Mouse (Mus musculus) lung, postnatal 36 days (tissue): ENCODE data around the gene Zfp654.
A peak's percentile ranks its signal among the peaks of the same experiment; 100 is the strongest.
"Not testable (repeated sequence)": the region's sequence is repeated elsewhere in the genome, so short reads cannot be mapped to it uniquely, and the experiment has no call there.

Experiments used
- DNase-seq: peaks from one replicate; pipeline ENCODE4 v3.0.0; 2022; ENCODE audit warnings: mixed read lengths

Gene Zfp654

GRCm38 (mm10) chr16:64851563-64852362, at the start of gene Zfp654, which contains the start of gene Cggbp1:
Gene Zfp654 (minus strand): TSS chr16:64851652.
Gene Cggbp1 (plus strand): TSS chr16:64851996.
- DNase-seq = peak; percentile 100

DNA sequence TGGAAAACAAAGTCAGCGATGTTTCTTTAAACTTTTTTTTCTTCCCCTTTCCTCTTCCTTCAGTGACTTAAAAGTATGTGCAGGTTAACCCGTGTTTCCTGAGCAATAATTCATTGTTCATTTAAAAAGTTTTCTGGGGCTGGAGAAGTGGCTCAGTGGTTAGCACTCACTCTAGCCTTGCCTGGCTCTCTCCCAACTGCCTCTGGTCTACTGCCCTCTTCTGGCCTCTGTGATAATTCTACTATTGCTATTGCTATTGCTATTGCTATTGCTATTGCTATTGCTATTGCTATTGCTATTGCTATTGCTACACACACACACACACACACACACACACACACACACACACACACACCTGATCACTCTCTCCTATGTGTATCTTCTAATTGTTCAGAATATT, 47.6 kb upstream of the Zfp654 start:
- DNase-seq = peak; percentile 63

GRCm38 (mm10) chr16:64889496-64889895, 38.0 kb upstream of the Zfp654 start:
- no peak for DNase-seq

DNA sequence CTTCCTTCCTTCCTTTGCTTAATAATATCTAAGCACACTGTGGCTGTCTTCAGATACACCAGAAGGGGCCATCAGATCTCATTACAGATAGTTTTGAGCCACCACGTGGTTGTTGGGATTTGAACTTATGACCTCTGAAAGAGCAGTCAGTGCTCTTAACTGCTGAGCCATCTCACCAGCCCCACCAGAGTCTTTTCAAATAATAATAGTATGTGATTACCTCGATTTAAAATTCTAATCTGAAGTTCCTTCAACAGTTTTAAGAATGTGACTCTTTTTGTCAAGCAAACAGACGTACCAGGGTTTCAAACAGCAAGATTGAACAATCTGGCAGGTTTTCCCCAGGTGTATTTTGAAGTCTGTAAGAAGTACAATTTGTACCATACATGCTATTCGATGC, 34.1 kb upstream of the Zfp654 start:
- DNase-seq = no peak

GRCm38 (mm10) chr16:64885142-64885541, 33.7 kb upstream of the Zfp654 start:
- DNase-seq = no peak

- no peak for DNase-seq
Observed at GRCm38 (mm10) chr16:64884420-64884838, 33.0 kb upstream of the Zfp654 start.

DNA sequence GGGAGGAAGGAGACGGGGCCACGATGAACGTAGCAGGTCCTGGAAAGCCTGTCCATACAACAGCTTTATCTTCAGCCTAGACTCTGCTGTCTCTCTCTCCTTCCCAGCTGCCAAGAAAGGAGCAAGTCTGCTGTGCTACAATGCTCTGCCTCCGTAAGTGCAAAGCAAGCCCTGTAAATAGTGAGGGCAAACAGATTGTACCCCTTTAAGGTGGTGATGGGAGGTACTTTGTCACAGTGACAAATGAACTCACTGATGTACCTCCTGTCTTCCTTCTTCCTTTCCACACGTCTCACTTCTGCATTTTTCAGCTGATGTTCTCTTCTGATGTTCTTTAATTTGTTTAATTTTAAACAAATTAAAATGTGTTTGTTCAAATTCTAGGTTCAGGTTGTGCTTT, 32.4 kb upstream of the Zfp654 start:
- no peak for DNase-seq

- DNase-seq = no peak
Observed at GRCm38 (mm10) chr16:64881442-64881841, 30.0 kb upstream of the Zfp654 start.

DNA sequence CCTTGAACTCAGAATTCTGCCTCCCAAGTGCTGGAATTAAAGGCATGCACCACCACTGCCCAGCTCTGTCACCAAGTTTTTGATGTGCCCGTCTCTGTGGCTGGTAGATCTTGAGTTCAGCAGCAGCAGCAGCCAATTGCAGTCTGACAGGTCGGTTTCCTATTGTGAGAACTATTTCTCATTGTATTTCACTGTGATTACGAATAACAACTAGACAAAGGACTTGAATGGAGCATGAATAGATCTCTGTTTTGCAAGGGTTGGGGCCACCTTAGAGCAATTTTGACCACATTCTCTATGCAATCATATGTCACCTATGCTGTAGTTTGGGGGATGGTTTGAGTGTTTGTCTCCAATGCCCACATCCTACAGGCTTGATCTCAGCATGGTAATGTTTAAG, 29.5 kb upstream of the Zfp654 start:
- DNase-seq = no peak

DNA sequence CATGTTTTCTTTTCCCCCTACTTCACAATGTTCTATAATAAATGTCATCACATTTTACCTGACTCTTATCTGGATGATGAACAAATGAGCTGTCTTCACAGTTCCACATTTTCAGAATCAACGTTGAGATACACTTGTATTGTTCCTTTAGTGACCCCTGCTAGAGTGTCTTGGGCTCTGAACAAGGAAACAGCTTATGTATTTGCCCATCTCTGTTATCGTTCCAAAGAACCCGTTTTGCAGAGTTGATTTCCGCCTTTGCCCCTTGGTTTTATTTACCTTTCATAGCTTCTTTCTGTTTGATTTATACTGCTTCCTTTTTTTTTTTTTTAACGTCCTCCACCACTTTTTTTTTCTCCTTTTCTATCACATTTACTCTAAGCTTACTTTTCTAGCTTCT, 28.3 kb upstream of the Zfp654 start:
- DNase-seq = no peak

DNA sequence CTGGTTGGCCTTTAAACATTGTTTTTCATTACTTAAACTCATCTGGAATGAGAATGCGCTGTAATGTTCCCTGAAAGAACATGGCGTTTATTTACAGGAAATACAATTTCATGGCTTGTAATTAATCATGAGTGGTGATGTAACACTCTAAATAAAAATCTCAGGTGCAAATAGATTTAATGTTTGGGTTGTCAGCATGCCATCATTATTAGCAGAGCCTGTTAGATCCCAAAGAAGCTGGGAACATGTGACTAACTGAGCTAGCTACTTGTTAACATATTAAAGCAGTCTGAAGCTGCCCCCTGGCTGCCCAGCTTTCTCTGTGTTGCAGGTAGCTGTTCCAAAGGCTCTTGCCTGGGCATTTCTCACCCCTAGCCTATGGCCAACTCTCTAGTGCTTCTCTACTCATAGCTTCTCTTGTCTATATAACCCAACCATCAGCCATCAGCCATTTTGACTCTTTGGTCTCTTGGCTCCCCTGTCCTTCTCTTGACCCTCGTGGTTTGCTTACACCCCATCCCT, 27.2 kb upstream of the Zfp654 start:
- DNase-seq = peak; percentile 42

GRCm38 (mm10) chr16:64877314-64877713, 25.9 kb upstream of the Zfp654 start:
- peak; percentile 54 for DNase-seq

GRCm38 (mm10) chr16:64876631-64877265, 25.3 kb upstream of the Zfp654 start:
- no peak for DNase-seq

DNA sequence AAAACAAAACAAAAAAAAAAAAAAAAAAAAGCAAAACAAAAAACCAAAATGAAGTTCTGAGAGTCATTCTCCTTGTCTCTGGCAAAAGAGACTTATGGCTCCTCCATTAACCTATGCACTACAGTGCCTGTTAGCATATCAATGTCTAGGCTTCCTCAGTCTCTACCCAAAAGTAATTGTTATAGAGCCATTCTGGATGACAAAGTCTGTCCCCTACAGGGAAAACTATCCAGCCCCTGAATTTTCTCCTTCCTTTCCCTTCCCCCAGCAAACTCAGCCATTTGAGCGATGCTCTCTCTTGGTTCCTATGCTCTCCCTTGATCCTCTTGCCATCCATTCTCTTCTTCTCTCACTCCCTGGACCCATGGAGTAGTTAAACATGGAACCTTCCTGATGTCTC, 24.4 kb upstream of the Zfp654 start:
- DNase-seq = no peak

GRCm38 (mm10) chr16:64875384-64875783, 23.9 kb upstream of the Zfp654 start:
- DNase-seq = no peak

- DNase-seq = peak; percentile 82
Observed at GRCm38 (mm10) chr16:64873416-64874305, 22.2 kb upstream of the Zfp654 start.

DNA sequence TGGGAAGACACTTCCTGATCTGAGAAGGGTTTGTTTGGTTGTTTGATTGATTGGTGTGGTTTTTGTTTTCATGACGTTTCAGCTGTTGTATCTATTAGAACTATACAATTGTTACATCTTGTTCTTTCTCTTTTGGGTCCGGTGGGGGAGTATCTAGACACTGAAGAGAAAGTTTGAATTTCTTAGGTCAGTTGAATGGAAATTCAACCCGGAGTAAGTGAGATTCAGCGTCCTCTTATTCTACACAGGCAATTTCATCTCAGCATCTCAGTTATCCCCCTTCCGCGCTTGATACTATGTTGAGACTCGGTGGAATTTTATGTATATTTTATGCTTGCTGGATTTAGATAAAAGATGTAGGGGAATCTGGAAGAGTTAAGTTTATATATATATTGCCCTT, 21.4 kb upstream of the Zfp654 start:
- no peak for DNase-seq

GRCm38 (mm10) chr16:64872296-64872695, 20.8 kb upstream of the Zfp654 start:
- peak; percentile 58 for DNase-seq

DNA sequence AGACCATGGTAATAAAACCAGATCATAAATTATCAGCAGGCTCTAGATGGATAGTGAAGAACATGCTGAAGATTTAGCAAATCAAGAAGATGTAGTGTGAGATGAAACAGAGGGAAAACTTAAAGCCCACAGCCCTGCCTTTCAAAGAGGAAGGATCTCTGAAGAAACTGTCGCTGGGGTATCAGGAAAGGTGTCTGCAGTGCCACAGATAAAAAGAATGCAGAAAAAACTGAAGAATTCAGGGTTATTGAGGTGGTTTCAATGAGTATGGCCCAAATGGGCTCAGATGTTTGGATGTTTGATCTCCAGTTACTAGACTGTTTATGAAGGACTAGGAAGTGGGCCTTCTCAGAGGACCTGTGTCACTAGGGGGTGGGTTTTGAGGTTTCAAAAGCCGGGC, 18.2 kb upstream of the Zfp654 start:
- no peak for DNase-seq

DNA sequence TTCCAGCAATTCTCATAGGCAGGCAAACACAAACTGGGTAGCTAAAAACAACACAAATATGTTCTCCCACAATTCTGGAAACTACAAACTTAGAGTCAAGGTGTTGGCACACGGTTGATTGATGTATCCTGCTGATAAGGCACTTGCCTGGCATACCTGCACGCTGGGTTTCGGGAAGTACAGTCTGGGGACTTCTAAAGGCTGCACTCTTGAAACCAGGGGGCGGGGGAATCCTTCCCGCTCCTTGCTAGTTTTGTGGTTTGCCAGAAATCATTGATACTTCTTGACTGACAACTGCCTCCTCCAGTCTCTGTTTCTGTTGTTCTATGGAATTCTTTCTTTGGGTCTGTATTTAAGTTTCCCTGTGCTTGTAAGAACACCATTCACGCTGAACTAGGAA, 17.2 kb upstream of the Zfp654 start:
- DNase-seq = no peak

GRCm38 (mm10) chr16:64865841-64866240, 14.4 kb upstream of the Zfp654 start:
- DNase-seq = not testable (repeated sequence)

DNA sequence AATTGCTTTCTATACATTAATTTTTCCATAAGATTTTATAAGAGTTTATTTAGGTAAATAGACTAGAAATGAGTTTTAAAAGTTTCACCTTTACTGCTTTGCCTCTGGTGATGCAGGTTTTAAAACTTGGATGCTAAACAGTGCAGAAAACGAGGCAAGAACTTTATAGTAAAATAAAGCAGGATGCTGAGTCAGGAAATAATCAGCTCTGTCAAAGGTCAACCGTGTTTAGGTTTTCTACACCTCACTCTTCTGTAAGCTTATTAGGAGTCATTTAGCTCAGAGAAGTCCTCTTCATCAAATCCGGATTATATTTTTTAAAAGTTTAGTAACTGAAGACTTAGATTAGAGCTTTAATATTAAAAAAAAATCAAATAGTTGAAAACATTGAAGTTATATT, 5.5 kb upstream of the Zfp654 start:
- no peak for DNase-seq

DNA sequence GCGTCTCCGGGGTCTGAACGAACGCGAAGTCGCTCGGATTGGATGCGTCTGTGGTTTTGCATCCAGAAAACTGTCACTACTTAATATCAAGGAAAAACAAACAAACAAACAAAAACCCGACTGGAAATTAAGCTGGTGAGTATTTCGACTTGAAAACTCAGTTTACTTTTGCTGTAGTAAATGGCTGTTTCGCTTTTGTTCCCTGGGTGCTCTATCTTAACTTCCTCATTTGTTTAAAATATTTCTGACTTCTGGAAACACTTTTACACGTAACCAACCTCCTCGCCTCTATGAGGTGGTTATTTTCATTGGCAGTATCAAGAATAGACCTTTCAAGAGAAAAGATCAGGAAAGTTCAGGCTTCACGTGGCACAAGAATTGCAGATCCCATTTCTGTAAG, 1.4 kb upstream of the Zfp654 start:
- no peak for DNase-seq
